Mouse (Mus musculus) adrenal gland, adult 18-20 months (tissue): ENCODE results near the gene Creb3l1. TPM values are rescaled to one million over a fixed set of nuclear protein-coding genes. Genes with fewer than 3 reads are reported as not detected.

Experiments
- DNase-seq, 2 experiments: peaks; one replicate each; pipeline ENCODE4 v3.0.0; 2021 to 2022; ENCODE audit warnings: low spot score in 2 of 2
- total RNA-seq, 2 experiments: library from RNA; stranded (reverse); gene quantifications; 1 replicate in 1 of 2; 2 replicates in 1 of 2; pipeline ENCODE4 v1.2.3; 2021

Creb3l1 gene
- total RNA-seq, 2 experiments from 2014 or later, result 10.5 to 36.6 TPM

DNA sequence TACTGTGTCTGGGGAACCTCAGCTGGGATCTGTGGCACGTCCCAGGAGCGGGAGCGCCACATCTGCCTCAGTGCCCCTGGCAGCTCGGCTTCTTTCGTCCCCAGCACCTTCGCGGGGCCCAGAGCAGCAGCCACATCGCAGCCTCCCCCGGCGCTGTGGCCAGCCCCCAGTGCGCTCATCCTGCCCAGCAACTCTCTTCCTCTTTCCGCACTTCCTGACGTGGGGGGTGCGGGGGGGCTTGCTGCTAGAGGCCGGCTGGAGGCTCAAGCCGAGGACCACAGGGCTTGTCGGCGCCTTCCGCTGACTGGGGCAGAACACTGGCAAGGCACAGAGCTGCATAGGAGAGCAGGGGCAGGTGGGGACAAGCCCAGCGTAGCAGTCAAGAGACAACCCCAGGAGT lies 58.9 kb downstream of the Creb3l1 start:
- DNase-seq, result peak in 1 of 2 experiments; percentile 61

DNA sequence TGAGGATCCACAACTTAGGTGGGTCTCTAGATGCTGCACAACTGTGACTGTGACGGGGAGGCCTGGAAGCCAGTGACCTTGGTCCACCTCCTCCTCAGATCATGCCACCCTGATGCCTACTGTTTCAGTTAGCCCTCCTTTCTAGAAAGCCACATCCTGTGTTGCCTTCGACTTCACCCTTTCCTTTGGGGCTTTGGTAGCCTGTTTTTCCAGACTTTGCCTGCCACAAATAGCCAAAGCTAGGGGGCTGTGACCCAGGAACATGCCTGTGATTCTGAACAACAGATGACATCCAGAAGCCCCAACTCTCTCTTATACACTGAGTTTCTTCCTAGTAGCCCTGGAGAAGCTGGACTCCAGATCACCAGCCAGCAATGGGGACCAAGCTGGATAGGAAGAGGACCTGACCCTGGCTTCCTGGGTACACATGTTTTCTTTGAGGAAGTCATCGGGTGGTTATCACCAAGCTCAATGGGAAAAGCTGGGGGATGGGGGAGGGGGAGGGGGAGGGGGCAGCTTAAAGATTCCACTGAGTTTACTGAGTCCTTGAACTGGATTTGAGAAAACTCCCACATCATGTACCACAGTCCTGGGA lies 59.6 kb downstream of the Creb3l1 start:
- no peak for DNase-seq

DNA sequence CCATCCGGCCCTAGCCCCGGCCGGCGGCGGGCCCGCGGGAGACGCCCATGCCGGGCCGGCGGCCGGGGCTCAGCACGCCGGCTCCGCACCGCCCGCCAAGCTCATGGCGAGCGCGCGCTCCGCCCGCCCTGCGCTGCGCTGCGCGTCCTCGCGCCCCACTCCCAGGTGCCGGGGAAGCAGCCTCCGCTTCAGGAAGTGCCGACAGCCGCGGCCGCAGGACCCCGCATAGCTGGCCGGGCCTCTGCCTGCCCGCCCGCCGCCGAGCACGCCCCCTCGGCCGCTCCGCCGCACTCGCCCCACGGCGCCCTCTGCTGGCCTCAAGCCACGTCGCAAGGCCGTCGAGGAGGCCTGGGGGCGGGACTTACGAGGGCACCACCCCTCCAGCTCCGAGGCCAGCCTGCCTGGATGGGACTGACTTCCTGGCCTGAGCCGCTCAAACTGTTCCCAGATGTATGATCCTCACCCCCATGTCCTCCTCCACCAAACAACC lies 60.8 kb downstream of the Creb3l1 start:
- DNase-seq, result peak; percentile 99

DNA sequence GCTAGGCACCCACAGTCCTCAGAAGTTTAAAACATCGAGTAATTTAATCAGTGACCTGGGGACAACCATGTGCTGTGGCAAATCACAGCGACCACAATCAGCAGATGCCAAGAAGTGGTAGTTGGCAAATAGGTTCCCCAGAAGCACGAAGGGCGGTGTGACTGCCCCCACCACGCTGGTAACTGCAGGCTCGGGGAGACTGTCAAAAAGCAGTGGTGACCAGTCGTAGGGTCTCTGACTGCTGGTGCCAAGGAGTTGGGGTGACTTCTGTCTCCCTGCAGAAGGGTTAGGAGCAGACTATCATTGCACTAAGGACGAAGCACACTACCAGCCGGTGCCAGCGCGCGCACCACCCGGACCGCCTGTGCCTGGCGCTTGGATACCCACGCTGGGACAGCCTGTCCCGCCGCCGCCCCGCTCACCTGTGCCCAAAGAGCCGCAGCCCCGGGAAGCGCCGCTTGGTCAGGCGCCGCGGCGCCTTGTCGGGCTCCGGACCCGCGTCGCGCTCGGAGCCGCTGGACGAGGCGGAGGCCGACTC lies 61.4 kb downstream of the Creb3l1 start:
- DNase-seq, result peak; percentile 44 to 57

DNA sequence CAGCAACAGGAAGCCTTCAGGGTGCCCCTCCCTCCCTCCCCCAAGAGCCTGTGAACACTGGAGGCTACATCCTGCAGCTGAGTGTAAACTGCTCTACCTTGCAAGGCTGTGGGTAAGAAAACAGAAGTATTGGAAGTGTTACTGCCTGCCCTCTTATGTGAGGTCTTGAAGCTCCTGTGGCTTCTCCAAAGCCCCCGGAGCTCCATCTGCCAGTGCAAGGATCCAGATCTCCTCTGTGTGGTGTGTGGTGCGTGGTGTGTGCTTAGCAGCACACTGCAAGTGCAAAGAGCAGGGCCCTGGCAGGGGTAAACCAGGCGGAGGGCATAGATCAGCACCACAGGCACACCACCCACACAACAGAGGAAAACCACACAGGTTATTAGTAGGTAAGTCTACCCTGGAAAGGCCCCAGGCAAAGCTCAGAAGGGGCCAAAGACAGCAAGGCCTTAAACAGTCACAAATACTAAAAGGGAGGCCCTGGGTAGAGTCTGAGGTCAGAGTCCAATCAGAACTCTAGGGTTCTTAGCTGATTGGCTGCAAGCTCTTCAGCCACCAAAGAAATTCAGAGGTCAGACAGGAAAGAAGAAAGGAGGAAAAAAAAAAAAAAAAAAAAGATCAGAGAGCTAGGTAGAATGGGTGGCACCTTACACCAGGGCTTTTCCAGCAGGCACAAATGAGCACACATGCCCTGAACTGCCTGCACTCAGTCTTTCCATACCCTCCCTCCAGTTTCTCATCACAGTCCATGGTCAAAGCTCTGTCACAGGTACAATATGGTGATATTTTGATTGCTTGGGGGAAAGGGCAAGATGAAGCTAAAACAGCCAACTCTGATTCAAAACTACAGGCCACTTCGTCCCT lies 62.2 kb downstream of the Creb3l1 start:
- no peak for DNase-seq

DNA sequence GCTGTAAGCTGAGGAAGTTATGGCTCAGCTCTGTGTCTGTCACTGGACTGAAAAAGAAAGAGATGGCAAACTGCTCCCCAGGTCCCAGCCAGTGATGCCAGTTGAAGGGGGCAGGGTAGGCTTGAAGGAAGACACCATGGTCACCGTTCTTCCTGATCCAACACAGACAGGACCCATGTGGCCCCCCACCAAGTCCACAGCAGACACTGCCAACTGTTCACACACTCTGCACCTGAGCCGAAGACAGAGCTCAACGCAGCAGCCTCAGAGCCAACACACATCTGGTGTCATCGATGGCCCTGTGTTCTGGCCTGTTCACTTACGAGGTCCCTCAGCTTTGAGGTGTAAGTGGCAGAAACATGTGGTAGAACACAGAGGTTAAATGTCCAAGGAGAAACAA lies 63.8 kb downstream of the Creb3l1 start:
- no peak for DNase-seq

DNA sequence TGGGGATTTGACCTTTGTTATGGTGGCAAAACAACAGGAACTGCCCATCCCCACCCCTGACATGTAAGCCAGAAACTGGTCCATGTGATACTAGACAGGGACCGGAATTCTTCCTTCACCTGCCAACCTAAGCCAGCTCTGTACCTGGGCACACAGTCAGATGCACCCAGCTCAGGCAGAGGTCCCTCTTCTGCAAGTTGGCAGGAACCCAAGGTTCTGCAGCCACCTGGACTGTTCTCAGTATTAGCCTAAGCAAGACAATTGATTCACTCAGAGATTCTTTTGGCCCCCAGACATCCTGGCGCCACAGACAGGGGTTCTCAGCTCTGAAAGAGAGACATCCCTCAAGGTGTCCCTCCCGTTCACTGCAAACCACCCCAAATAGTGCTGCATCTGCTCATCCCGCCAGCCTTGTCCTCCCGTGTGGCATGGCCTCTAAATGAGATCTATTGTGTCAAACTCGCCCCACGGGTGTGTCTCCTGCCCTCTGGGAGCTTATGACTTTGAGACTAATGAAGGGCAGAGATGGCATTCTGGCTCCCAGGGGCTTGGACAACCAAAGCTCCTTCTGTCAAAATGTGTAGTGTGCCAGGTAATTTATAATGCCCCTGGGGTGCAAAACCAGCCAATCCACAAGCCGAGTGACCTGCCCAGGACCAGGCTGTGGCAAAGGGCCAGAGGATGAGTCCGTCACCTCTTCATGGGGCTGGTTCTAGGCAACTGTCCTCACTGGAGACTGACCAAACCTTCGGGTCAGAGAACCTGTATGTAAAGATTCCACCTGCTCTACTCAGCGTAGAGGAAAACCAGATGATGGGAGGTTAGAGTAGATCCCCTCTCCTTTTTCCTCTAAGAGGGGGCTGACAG lies 64.5 kb downstream of the Creb3l1 start:
- no peak for DNase-seq

DNA sequence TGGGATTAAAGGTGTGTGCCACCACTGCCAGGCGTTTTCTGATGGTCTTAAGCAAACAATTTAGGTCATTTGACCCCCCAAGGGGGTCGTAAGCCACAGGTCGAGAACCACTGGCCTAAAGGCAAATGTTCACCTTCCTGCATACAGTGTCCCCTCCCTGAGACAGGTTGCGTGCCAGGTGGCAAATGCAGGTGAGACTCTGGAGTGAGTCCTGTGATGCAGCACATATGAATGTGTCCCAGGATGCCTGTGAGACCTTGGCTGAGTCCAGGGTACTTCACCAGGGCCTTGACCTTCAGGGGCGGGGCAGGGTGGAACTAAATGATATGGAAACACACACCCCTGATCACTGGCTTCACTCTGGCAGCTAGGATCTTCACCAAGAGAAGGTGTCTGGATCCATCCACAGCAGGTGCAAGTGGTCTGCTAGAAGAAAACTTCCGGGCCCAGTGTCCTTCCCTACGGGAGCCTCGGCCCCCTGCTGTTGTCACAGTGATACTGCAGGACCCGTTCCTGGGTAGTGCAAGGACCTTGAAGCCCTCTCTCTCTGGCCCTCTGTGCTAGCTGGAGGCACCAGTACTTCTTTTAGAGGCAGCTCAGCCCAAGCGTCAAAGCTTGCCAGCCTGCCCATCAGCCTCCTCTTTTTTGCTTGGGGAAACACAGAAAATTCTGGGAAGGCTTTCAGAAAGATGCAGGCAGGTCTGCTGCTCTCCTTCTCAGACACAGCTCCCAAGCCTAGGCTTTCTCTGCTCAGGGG lies 65.4 kb downstream of the Creb3l1 start:
- peak in 1 of 2 experiments; percentile 53 for DNase-seq

DNA sequence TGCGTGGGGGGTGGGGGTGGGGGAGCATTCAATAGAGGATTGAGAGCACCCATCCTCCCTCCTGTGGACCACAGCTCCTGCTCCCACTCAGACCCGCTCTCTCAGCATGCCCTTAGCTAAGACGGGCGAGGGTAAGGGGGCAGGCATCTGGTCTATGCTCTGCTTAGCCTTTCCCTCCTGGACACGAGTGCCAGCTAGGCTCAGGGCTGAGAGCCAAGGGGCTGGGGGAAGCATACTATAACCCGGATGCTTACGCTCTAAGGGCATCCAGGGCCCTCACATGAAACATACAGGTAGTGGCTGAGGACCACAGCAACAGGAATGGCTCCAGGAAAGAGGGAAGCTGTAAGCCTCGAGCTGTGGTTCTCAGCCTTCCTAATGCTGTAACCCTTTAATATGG lies 66.3 kb downstream of the Creb3l1 start:
- no peak for DNase-seq

DNA sequence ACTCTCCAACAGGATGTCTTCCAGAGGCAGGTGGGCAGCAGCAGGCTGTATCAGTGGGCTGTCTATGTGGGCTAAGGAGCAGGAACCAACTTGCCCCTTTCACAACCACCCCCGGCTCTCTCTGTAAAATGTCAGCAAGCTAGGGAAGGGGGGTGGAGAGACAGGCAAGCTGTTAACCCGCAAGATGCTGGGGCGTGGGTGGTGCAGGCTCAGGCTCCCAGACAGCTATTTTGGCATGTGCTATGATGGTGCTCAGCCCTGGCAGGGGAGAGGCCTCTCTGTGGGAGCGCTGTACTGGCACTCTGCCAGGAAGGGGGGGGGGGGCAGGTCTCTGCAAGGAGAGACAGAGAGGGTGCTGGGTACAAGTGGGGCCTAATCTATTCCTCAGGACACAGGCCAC lies 67.2 kb downstream of the Creb3l1 start:
- no peak for DNase-seq

DNA sequence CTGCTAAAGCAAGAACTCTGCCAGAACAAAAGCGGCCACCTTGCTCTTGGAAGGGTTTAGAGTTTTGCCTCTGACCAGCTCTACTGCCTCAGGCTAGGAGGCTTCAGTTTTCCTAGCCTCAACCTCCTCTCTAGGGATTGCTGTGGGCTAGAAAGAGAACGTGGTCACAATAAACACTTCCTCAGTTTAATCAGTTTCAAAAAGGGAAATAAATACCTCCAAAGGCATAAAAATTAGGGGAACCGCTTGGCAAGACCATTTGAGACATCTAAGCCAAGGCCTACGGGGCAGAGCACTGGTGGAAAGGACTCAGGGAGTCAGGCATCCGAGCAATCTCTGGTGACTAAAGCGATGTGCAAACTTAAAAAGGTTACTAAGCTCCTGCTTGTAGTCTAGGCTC lies 68.4 kb downstream of the Creb3l1 start:
- no peak for DNase-seq

DNA sequence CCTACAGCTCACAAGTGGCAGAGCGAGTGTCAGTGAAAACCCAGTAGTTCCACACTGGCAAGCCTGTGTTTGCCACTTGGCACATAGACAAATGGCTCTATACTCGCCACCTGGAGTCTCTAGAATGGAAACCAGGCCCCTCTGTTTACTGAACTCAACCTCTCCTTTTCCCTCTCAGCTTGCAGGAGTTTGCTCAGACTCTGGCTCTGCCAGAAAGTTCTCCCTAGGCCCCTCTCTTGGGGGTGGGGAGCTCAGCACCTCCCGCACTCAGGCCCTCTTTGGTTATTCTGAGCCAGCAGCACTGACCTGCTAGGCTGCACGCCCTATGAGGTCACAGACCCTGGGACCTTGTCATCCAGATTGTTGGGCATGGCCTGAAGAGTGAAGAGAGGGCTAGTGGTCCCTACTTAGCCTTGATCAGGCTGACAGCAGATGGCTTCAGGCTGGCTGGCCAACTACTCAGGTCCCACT lies 69.1 kb downstream of the Creb3l1 start:
- DNase-seq, result no peak

DNA sequence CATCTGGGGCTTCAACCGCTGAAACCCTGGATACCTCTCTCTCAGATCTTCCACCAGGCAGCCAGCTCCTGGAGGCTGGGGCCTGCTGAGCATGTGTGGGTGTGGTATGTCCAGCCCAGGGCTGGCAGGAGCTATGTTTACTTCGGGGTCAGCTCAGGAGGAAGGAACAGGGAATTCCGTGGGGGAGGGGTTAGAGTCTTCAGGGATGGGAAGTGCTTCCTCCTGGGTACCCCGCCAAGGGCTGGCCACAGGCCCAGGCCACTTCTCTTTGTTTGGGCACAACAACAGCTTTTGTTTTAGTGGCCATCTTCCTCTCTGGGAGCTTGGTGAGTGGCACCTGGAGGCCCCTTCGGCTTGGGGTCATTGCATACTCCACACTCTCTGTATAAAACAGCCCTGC lies 70.5 kb downstream of the Creb3l1 start:
- DNase-seq, result no peak

DNA sequence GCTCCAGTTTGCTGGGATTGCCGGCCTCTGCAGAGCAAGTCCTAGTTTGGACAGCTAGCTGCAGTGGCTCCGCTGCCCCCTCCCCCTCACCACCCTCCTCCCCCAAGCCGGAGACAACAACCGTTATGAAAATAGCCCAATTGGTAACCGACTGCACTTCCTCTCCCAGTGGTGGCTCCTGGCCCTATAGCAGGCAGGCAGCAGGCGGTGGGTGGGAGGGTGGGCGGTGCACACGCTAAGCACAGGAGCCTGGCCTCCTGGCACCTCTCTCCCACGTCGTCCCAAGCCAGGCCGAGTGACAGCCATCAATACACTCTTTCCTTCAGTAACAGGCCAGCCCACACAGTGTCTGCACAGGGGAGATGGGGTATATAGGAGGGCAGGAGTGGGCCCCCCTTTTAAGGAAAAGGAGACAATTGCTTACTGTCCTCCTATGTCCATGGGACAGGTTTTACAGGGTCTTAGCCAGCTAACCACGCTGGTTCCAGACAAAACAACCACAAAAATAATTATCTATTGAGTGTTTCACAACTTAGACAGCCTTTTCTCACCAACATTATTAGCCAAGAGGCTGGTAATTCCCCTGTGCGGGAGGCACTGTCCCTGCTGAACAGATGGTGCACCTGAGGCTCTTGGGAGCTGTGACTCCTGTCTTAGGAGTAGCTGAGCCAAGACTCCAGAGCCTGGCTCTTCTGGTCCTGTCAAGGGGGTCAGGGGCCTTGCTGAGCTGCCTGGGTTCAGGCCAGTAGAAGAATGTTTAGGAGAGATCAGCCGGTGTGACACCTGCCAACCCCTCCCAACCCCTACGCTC lies 73.8 kb downstream of the Creb3l1 start:
- no peak for DNase-seq

DNA sequence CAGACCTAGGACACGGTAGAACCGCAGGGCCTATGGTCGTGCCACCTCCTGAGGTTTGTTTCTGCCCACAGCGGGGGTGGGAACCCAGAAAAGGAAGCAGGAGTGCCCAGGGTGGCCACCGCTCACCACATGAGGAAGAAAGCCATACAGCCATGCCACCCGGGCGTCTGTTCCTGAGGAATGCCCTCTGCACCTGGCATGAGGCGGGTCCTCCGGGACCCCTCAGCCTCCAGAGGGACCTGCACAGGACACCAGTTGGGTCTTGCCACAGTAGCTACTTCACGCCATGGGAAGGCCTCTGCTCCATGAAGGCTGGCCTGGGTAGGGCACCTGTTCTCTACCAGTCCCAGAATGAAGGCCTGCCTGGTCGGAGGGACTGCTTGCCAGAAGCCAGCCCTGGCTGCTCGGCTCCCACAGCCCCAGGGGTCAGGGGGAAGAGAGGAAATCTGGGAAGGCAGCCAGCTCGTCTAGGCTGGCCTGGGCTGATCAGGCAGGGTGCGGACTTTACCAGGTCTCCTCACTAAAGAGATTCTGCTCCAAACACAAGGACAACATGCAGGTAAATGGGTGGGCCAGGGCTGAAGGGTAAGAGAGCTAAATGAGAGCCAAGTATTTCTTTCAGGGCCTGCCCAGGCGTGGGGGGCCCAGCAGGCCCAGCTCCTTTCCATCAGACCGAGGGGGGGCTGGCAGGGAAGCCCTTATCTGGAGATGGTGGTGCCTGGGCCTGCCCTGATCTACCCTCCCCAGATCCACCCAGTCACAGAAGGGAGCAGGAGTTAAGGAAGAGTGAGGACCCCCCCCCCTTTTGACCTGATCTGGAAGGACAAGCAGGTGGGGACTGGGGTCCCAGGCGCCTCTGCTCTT lies 74.7 kb downstream of the Creb3l1 start:
- DNase-seq, result no peak

DNA sequence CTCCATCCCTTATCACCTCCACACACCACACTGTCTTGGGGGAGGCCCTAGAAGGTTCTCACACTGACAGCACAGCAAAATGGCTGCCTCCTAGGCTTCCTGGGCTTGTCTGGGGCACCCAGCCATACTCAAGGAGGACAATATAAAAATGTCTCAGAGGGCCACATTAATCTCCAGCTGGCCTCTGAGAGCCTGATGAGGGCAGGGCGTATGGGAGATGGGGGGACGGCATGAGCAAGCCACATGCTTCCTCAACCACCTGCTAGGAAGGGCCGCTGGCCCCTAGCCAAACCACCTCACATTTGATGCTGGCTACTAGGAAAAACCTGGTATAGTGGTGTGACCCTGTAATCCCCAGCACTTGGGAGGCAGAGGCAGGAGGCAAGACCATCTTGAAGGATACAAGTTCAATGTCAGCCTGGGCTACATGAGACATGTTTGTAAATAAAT lies 75.5 kb downstream of the Creb3l1 start:
- no peak for DNase-seq

DNA sequence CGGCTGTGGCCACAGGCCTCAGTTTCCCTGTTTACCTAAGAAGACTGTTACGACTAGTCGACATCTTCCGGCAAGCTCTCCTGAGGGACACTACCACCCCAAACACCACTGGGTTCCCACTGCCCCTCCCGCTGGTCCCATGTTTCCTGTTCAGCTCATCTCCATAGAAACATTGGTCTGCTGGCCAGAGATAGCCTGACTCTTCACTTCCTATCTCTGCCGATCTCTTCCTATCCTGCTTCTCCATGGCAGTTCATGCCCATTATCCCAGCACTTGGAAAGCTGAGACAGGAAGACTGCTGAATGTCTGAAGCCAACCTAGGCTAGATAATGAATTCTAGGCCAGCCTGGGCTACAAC lies 76.2 kb downstream of the Creb3l1 start:
- DNase-seq, result peak in 1 of 2 experiments; percentile 28

DNA sequence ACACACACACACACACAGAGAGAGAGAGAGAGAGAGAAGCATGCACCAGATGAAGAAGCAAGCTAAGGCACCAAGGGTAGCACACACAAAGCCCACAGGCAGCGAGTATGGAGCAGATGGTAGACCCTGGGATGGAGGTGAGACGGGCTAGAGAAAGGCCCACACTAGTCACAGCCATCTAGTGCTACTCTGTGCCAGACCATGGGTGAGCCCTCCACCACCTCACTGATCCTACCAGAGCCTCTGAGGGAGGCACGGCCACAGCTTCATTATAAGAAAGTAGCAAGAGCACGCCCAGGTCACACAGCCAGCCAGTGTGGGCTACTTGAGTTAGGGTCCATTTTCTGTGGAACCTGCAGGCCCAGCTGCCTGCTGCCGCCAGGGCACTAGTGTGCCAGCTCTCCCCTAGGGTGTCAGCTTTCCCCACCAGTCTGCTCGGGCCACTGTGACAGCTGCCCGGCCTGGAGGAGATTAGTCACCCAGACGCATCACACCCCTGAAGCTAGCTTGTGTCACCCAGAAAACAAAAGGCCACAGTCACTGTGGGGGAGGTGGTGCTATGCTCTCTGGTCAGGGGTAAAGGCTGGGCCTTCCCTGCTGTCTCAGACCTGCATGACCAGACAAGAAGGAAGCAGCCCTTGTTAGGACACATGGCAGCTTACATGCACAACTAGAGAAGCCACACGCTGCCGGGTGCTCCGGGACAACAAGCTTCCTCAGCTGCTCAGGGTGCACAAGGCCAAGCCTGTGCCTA lies 76.7 kb downstream of the Creb3l1 start:
- peak in 1 of 2 experiments; percentile 34 for DNase-seq
